Mouse (Mus musculus) G1E-ER4 (cell line): Measurements from ENCODE around the gene Trim50. TPM values are rescaled to one million over a fixed set of nuclear protein-coding genes. Genes with fewer than 3 reads are reported as not detected.

Source experiments
- GATA1 ChIP-seq: IDR thresholded peaks from one replicate; pipeline ENCODE4 v1.8.0; 2012; ENCODE audit warnings: low read length, inconsistent platforms
- polyA plus RNA-seq: library from polyadenylated mRNA; stranded (reverse); fragments of >175 nt; gene quantifications from 2 replicates; pipeline ENCODE4 v1.2.3, GENCODE M21; 2012

Trim50 gene
- not detected in 2 replicates for polyA plus RNA-seq

DNA sequence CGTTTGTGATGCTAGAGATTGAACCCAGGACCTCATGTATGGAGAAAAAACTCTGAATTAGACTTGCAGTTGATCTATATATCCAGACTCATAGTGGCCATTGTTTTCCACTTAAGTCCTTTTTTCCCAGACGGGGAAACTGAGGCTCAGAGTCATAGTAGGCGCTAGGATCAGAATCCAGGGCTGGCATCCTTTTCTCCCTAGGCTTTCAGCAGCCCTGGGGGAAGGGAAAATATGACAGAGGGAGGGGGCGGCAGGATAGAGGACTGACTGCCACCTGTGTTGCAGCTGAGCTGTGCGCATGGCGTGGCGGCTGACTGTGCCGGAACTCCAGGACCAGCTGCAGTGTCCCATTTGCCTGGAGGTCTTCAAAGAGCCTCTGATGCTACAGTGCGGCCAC is at the start of gene Trim50:
Trim50 (plus strand) TSS at position 301 of the 400 bp plus-strand sequence.
- TF ChIP-seq GATA1 = no peak

DNA sequence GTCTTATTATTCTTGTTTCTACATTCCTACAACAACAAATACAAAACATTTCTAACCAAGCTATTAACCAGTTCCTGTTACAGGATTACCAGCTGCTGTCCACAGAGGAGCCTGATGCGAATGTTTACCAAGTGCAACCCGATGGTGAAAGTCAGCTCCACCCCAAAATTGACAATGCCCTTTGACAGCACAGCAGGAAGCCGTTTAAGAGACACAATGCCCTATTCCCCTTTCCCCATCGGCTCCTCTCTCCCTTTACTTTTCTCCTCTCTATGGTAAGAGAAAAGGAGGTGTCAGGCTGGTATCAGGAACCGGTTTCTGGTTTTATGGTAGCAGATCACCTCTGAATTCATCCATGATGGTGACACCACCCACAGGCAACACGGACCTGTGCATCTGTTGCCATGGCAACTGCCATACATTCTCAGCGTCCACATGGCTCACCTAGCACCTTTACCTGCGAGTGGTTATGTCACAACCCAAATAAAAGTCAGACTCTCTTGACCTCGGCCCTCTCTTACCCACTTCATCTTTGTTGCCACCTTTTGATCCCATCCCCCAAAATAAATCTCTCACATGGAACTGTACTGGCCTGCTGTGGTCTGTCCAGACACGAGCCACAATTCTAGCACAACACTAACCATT is 46.7 kb upstream of the Trim50 start:
- TF ChIP-seq GATA1 = no peak

DNA sequence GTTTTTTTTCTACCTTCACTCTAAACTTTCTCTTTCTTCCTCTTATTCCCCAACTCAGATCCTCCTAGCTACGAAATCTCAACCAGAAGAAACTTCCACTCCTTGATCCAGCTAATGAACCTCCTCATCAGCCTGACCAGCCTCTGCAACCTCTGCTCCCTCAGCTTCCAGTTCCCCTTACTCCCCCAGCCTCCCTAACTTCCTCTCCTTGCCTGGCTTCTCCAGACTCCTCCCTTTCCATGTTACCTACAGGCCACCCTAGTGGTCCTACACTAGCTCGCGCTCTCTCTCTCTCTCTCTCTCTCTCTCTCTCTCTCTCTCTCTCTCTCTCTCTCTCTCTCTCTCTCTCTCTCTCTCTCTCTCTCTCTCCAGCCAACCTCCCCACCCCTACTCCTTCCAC is 36.9 kb upstream of the Trim50 start:
- no peak for TF ChIP-seq GATA1

DNA sequence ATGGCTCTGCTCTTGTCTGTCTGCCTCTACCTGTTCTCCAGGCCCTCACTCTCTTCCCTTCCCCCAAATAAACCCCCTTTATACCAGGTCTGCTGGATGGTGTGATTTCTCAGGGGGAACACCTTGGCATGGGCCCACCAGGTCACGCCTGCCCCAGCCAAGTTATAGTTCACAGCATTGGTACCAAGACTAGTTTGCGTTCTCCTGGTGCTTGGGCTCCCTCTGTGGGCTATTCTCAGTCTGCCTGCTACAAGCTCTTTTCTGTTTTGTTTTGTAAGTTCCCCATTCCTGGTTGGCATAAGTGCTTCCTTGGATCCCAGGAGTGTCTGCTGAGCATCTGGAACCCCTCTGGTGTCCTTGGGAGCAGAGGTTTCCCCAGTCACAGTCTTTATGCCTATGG is 33.2 kb upstream of the Trim50 start:
- TF ChIP-seq GATA1 = no peak

DNA sequence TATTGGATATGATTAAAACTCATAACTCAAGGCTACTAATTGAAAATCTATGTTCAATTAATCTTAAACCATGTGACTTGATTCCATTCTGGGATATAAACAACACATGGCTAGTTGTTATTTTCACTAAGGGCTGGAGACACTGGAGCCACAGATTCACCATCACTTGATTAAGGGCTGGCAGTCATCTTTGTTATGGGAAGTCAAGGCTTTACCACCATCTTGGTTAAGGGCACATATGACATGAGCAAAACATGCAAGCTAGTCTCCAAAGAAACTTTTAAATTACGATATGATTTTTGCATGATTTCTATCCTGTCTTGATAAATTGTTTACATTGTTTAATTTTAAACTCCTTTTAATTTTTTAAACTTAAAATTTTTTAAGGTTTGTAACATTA is 30.9 kb upstream of the Trim50 start:
- no peak for TF ChIP-seq GATA1

DNA sequence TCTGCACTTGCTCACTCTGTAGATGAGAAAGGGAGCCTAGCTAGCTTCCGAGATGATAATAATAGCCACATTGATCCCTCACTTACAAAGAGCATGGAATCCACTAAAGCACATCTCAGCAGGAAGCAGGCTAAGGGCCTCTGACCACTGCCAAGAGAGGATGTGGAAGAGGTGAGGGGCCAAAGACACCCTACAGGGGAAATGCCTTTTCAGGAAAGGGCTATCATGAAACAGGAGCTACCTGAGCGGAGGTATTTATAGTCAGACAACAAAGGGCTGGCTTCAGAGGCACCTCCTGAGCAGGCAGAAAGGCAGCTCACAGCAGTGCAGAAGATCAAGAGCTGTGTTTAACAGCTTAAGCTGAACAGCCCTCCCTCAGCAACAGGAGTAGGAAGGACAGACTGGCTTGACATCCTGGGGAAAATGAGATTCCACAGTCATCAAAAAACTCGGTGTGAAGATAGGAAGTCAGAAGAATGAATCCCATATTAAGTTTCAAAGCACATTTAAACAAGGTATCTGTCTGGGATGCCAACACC is 26.9 kb upstream of the Trim50 start:
- TF ChIP-seq GATA1 = no peak

DNA sequence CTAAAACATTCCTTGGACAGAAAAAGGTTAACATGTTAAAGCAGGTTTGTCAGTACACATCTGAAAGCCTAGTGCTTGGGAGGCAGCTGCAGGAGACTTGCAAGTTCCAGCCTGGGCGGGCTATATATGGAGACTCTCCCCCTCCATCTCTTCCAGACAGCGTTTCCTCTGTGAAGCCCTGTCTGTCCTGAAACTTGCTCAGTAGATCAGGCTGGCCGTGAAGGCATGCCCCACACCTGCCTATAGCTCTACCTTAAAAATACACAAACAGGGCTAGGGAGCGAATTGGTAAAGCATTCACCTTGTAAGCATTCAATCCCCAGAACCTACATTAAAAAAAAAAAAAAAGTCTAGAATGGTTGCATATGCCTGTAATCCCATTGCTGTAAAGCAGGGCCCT is 23.6 kb upstream of the Trim50 start:
- no peak for TF ChIP-seq GATA1

DNA sequence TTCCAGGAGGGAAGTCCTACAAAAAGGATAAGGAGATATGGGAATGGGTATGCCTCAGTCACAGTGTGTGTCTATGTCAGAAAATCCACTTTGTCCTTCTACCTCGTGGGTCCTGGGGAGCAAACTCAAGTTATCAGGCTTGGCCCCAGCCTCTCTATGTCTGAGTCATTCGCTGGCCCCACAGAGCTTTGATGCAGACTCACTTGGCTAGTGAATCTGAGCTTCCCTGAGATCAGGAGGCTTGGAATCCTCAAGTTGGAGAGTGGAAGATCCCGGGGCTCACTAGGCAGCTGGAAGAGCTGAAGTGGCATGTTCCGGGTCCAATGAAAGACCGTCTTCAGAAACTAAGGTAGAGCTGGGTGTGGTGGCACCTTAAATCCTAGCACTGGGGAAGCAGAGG is 22.9 kb upstream of the Trim50 start:
- no peak for TF ChIP-seq GATA1

DNA sequence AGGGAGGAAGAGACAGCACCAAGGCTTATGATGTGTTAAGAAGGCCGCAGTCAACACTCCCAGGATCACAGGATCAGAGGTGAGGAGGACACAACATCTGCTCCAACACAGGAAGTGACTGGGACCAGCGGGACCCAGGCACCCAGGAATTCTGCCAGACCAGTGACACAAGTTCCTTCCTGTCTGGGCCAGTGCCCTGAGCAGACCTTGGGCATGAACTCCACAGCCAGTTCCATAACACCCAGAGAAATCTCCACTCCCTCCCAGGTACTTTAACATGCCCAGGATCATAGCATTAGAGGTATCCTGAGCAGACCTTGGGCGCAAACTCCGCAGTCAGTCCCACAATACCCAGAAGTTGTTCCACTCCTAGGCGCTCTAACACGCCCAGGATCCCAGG is 21.9 kb upstream of the Trim50 start:
- TF ChIP-seq GATA1 = no peak

DNA sequence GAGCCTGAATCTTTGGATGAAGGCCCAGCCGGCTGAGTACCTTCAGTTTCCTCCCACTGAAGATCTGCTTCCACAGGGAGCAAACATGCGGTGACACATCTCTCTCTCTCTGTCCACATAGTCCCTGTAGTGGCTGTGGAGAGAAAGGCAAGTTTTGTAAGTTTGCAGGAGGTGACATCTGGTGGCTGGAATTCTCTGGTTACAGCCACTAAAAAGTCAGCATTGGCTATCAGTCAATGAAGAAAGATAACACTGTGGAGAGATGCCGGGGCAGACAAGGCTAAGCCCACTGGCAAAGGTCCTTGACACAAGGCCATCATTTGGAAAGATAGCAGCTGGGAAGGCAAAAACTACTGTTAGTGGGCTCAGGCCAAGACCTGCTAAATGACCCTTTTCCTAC is 15.5 kb upstream of the Trim50 start:
- TF ChIP-seq GATA1 = no peak

DNA sequence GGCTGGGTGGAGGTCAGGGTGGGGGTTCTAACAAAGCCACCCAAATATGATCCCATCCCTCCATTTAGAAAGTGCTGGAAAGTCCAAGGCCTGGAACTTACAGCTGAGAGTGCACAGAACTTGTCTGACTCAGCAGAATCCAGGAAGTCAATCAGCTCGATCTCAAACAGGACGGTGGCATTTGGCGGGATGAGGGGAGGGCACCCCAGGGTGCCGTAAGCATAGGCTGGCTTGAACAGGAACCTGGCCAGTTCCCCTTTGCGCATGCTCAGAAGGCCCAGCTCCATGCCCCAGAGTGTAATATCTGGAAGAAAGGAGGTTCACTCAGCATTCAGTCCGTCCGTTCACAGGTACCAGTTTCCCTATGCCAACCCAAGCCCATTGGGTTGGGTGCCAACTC is 7.1 kb upstream of the Trim50 start:
- TF ChIP-seq GATA1 = no peak

DNA sequence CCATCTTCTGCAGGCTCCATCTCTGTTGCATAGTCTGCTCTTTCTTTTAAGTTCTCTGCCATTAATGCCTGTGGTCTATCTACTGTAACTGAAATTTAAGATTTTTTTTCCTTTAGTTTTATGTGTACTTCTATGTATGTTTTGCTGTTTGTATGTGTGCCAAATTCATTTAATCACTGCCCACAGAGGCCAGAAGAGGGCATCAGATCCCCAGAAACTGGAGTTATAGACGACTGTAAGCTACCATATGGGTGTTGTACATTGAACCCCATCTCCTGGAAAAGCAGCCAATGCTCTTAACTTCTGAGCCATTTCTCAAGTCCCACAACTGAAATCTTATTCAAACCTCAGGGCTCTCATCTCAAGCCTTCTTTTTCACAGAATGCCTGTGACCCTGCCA is 6.7 kb upstream of the Trim50 start:
- TF ChIP-seq GATA1 = no peak

DNA sequence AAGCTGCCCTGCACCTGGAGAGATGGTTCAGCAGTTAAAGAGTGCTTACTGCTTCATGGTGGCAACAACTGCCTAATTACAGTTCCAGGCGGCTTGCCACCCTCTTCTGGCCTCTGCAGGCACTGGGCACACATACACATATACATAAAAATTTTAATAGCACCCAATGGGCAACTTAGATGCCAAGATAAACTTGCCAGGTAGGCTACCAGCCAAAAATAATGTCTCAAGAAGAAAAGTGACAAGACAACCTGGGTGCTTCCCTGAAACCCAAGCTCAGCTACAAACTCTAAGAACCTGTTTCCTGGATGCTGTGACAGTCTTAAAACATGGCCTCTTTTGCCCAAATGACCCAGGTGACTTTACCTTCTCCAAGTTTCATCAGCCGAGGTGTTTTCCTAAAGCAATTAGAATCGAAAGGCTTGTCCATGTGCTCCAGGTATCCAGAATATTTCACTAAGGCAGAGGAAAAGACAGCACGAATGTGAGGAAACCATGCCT is 5.5 kb upstream of the Trim50 start:
- TF ChIP-seq GATA1 = no peak

DNA sequence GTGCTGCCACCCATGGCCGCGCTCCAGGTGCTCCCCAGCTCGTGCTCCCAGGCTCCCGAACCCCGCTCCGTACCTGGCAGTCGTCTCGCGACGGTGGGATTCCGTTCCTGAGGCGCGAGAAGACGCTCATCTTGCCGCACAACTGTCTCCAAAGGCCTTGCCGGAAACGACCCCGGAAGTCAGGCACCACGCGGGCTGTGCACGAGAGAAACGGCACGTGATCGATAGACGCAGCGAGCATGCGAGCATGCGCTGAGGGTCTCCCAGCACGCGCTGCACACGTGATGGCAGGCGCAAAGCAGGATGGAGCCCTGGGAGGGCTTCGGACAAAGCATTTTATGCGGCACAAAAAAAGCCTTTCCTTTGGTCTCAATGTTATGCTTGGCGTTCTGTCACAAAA is 3.2 kb upstream of the Trim50 start, which contains the start of gene Fkbp6:
Fkbp6 (minus strand) TSS at position 183 of the 400 bp plus-strand sequence.
- no peak for TF ChIP-seq GATA1

DNA sequence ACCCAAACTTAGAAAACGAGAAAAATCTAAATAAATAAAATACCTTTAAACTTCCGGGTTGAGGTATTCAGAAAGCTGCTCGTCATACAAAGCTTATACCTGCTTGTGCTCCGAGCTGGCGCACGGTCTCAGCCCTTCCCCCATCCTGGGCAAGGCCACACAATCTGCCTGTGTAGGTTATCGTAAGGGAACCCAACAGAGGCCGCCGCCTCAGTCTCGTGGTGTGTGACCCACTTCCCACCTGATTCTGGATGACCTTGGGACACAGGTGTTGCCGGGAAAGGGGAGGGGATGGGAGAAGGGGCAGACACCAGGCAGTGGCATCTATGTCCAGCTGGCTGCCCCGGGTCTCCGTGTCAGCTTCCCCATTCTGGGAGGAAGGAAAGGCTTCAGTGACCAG is 1.5 kb upstream of the Trim50 start:
- TF ChIP-seq GATA1 = no peak

DNA sequence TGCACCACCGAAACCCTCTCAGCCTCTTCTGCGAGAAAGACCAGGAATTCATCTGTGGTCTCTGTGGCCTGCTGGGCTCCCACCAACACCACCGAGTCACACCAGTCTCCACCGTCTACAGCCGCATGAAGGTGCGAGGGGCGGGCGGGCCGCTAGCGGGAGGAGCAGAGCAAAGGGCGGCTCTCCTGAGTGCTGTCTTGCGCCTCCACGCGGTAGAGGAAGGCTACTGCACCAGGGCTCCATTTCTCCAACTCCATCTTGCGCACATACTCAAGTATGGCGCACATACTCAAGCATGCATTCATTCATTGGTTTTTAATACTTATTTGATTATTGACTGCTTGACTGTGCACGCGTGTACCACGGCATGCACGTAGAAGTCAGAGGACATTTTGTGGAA is 469 bp downstream of the Trim50 start:
- no peak for TF ChIP-seq GATA1

DNA sequence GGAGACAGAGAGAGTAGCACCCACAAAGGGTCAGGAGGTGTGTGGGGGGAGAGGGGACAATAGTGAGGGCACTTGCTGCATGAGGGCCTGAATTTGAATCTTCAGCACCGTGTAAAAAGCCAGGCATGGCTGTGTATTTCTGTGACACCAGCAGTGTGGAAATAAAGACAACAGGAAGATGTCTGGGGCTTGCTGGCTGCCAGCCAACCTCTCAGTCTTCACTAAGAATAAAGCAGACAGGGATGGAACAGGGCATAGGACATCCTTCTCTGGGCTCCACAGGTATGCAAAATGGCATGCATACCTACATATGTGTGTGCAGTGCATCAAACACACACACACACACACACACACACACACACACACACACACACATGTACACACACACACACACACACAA is 3.0 kb downstream of the Trim50 start:
- no peak for TF ChIP-seq GATA1
